Mouse (Mus musculus) CH12.LX (cell line): ENCODE measurements around the gene Col4a1. TPM values are rescaled to one million over a fixed set of nuclear protein-coding genes. Genes with fewer than 3 reads are reported as not detected.

Source experiments
- DNase-seq: peaks from one replicate; pipeline ENCODE4 v3.0.0-alpha.2; 2013; ENCODE audit errors: extremely low read depth
- H3K27ac ChIP-seq: 2 replicates; pipeline ENCODE4 v1.5.1; 2012; ENCODE audit warnings: low read depth, mild to moderate bottlenecking, control low read depth, moderate library complexity; ENCODE audit not compliant: insufficient read depth
- H3K27me3 ChIP-seq: replicated peaks from 2 replicates; pipeline ENCODE3; 2012; ENCODE audit warnings: inconsistent platforms
- H3K36me3 ChIP-seq, 2 experiments: replicated peaks in 1 of 2; 2 replicates each; pipeline versions ENCODE3 to v1.6.1; 2012; ENCODE audit warnings: inconsistent platforms in 1 of 2, low read length in 1 of 2, mild to moderate bottlenecking in 1 of 2, mixed read lengths in 1 of 2, moderate library complexity in 1 of 2; ENCODE audit not compliant: control insufficient read depth in 1 of 2, insufficient read depth in 1 of 2
- H3K4me1 ChIP-seq, 2 experiments: 2 replicates each; pipeline ENCODE4 v1.6.1; 2012; ENCODE audit warnings: inconsistent platforms in 1 of 2, moderate library complexity in 1 of 2; ENCODE audit not compliant: insufficient read depth in 2 of 2, control insufficient read depth in 1 of 2
- H3K4me2 ChIP-seq: 2 replicates; pipeline ENCODE4 v1.6.1; 2012; ENCODE audit warnings: low read depth, mild to moderate bottlenecking, control low read depth; ENCODE audit not compliant: poor library complexity, insufficient read depth, severe bottlenecking
- H3K4me3 ChIP-seq, 3 experiments: fragments of 150-350 bp in 1 of 3; sonication (generic) in 1 of 3; replicated peaks in 1 of 3; 2 replicates each; pipeline versions ENCODE3 to v1.5.1; 2011 to 2012; ENCODE audit warnings: low read depth in 2 of 3, low read length in 2 of 3, mild to moderate bottlenecking in 2 of 3, moderate library complexity in 2 of 3, control low read depth in 1 of 3, improper control_type of control experiment in 1 of 3, inconsistent platforms in 1 of 3, mixed read lengths in 1 of 3; ENCODE audit not compliant: poor library complexity in 1 of 3
- H3K79me2 ChIP-seq: replicated peaks from 2 replicates; pipeline ENCODE4 v1.6.1; 2012; ENCODE audit warnings: mild to moderate bottlenecking, moderate library complexity; ENCODE audit not compliant: control insufficient read depth, poor library complexity, insufficient read depth, severe bottlenecking; ENCODE audit errors: extremely low read depth
- H3K9ac ChIP-seq: 2 replicates; pipeline ENCODE4 v1.6.1; 2012; ENCODE audit warnings: low read depth, mild to moderate bottlenecking, control low read depth, moderate library complexity; ENCODE audit not compliant: insufficient read depth
- H3K9me3 ChIP-seq: replicated peaks from 2 replicates; pipeline ENCODE3; 2012; ENCODE audit warnings: low read length, inconsistent platforms, mixed read lengths
- BHLHE40 ChIP-seq: IDR thresholded peaks from 2 replicates; pipeline ENCODE4 v1.6.1; 2011; ENCODE audit warnings: mild to moderate bottlenecking, low read depth, low read length, improper control_type of control experiment
- CHD2 ChIP-seq: IDR thresholded peaks from 2 replicates; pipeline ENCODE4 v1.6.1; 2011; ENCODE audit warnings: low read length, improper control_type of control experiment
- CTCF ChIP-seq, 2 experiments: IDR thresholded peaks in 1 of 2; conservative IDR thresholded peaks in 1 of 2; 2 replicates each; pipeline ENCODE4 v1.5.1; 2011 to 2012; ENCODE audit warnings: low read depth in 2 of 2, low read length in 2 of 2, improper control_type of control experiment in 1 of 2, inconsistent platforms in 1 of 2, mild to moderate bottlenecking in 1 of 2, moderate library complexity in 1 of 2
- ELF1 ChIP-seq: IDR thresholded peaks from 2 replicates; pipeline ENCODE4 v1.6.1; 2014; ENCODE audit warnings: low read depth, mild to moderate bottlenecking, inconsistent platforms, low read length, improper control_type of control experiment
- HCFC1 ChIP-seq: IDR thresholded peaks from 2 replicates; pipeline ENCODE4 v1.6.1; 2012; ENCODE audit warnings: low read depth, mild to moderate bottlenecking, inconsistent platforms, low read length, improper control_type of control experiment
- IRF4 ChIP-seq: IDR thresholded peaks from 2 replicates; pipeline ENCODE4 v1.6.1; 2014; ENCODE audit warnings: low read depth, mild to moderate bottlenecking, inconsistent platforms, low read length, improper control_type of control experiment
- JUND ChIP-seq: conservative IDR thresholded peaks from 2 replicates; pipeline ENCODE4 v1.6.1; 2011; ENCODE audit warnings: low read depth, low read length, improper control_type of control experiment
- KAT2A ChIP-seq: IDR thresholded peaks from 2 replicates; pipeline ENCODE4 v1.6.1; 2012; ENCODE audit warnings: low read length, improper control_type of control experiment, inconsistent platforms; ENCODE audit not compliant: insufficient replicate concordance
- MAZ ChIP-seq: IDR thresholded peaks from 2 replicates; pipeline ENCODE4 v1.6.1; 2012; ENCODE audit warnings: low read depth, mild to moderate bottlenecking, inconsistent platforms, low read length, improper control_type of control experiment, moderate library complexity
- NRF1 ChIP-seq: IDR thresholded peaks from 2 replicates; pipeline ENCODE4 v1.6.1; 2014; ENCODE audit warnings: low read depth, mild to moderate bottlenecking, inconsistent platforms, low read length, improper control_type of control experiment, moderate library complexity
- PAX5 ChIP-seq: IDR thresholded peaks from 2 replicates; pipeline ENCODE4 v1.6.1; 2012; ENCODE audit warnings: low read length, inconsistent platforms, mixed read lengths
- POLR2AphosphoS2 ChIP-seq: IDR thresholded peaks from 2 replicates; pipeline ENCODE4 v1.6.1; 2011; ENCODE audit warnings: low read depth, low read length, improper control_type of control experiment
- SMC3 ChIP-seq: IDR thresholded peaks from 2 replicates; pipeline ENCODE4 v1.6.1; 2011; ENCODE audit warnings: low read depth, low read length, improper control_type of control experiment
- TBP ChIP-seq: conservative IDR thresholded peaks from 2 replicates; pipeline ENCODE4 v1.6.1; 2011; ENCODE audit warnings: low read depth, low read length, improper control_type of control experiment
- UBTF ChIP-seq: IDR thresholded peaks from 2 replicates; pipeline ENCODE4 v1.6.1; 2012; ENCODE audit warnings: low read depth, mild to moderate bottlenecking, inconsistent platforms, low read length, improper control_type of control experiment, moderate library complexity
- USF2 ChIP-seq: conservative IDR thresholded peaks from 2 replicates; pipeline ENCODE4 v1.6.1; 2011; ENCODE audit warnings: low read depth, low read length, improper control_type of control experiment
- dilution Hi-C: fragments of 300-500 bp; cut with MboI; formaldehyde crosslinking; loops from 2 replicates; pipeline ENCODE4 v1.14.3; 2020; ENCODE audit warnings: low sequenced_read_pairs; ENCODE audit not compliant: extremely low pct_unique_long_range_greater_than_20kb, extremely low pct_ligation_motif_present
- in situ Hi-C: fragments of 300-500 bp; cut with MboI; formaldehyde crosslinking; loops from 3 replicates; pipeline ENCODE4 v1.14.3; 2019; ENCODE audit warnings: low sequenced_read_pairs, low pct_ligation_motif_present, low pct_unique_long_range_greater_than_20kb, mixed read lengths
- polyA plus RNA-seq: library from polyadenylated mRNA; unstranded; fragments of >175 nt; gene quantifications from 2 replicates; pipeline ENCODE4 v1.2.1, GENCODE M21; 2012; ENCODE audit warnings: low read depth; ENCODE audit not compliant: insufficient read length
- total RNA-seq, 2 experiments: library from RNA; depleted of rRNA; stranded (reverse); fragments of 300-350 nt in 1 of 2; fragments of >200 nt in 1 of 2; gene quantifications; 2 replicates each; pipeline ENCODE4 v1.2.3; 2012 to 2014

The Col4a1 gene
- total and polyA plus RNA-seq, 3 experiments, result 0.04 to 0.27 (median 0.13) TPM

GRCm38 (mm10) chr8:11250149-11250548, 62.5 kb downstream of the Col4a1 start:
- TF ChIP-seq NRF1 (no peak), IRF4 (no peak), ELF1 (no peak), CTCF (conservative IDR thresholded peaks at IDR 0.05 in 1 of 2, IDR thresholded peaks at IDR 0.05 in 1 of 2; ENCODE audit: low read depth in 2 of 2, low read length in 2 of 2) (no peak), PAX5 (no peak), CHD2 (no peak), HCFC1 (no peak)
- Histone ChIP-seq H3K79me2 (no peaks in the 10 kb centered on the region), H3K4me1 (no peaks in the 10 kb centered on the region), H3K9ac (no peak overlapping the region), H3K27ac (no peak overlapping the region), H3K36me3 (no peaks in the 10 kb centered on the region), H3K4me2 (no peak overlapping the region), H3K9me3 (peaks cover 6% of the 10 kb centered on the region), H3K27me3 (peaks cover 81% of the 10 kb centered on the region), H3K4me3 (no peak overlapping the region)
- in situ Hi-C loops, result loop anchor here (5.0 kb wide), 1 partner anchor 147 kb away; no protein-coding TSS in a partner anchor
- DNase-seq, result no peak
- dilution Hi-C loops, result no loop called here

- no peak for TF ChIP-seq MAZ
- TF ChIP-seq UBTF, result no peak
- no peak for TF ChIP-seq USF2
- TF ChIP-seq IRF4, result no peak
- no peak for TF ChIP-seq SMC3
- no peak for TF ChIP-seq TBP
- TF ChIP-seq KAT2A, result no peak
- no peak for TF ChIP-seq POLR2AphosphoS2
- H3K4me1 ChIP-seq, result no peaks in the 10 kb centered on the region
Observed at GRCm38 (mm10) chr8:11249541-11250058, 63.0 kb downstream of the Col4a1 start.

GRCm38 (mm10) chr8:11248712-11249111, 63.9 kb downstream of the Col4a1 start:
- Histone ChIP-seq H3K4me1 (no peaks in the 10 kb centered on the region), H3K27me3 (peaks cover 87% of the 10 kb centered on the region), H3K36me3 (no peaks in the 10 kb centered on the region), H3K9ac (no peak overlapping the region), H3K27ac (no peak overlapping the region), H3K79me2 (no peaks in the 10 kb centered on the region), H3K4me2 (no peak overlapping the region), H3K4me3 (no peak overlapping the region), H3K9me3 (peaks cover 6% of the 10 kb centered on the region)
- dilution Hi-C loops, result no loop called here
- DNase-seq, result no peak
- in situ Hi-C loops, result no loop called here
- TF ChIP-seq BHLHE40 (0 out of 2 replicates have a peak, but pooled peaks have one; percentile 4), JUND (no peak)

More at GRCm38 (mm10) chr8:11249541-11250058, 63.0 kb downstream of the Col4a1 start:
- H3K27ac ChIP-seq, result no peak overlapping the region
- H3K79me2 ChIP-seq, result no peaks in the 10 kb centered on the region
- DNase-seq, result no peak
- H3K4me2 ChIP-seq, result no peak overlapping the region
- dilution Hi-C loops (no loop called here), in situ Hi-C loops (loop anchor here (5.0 kb wide), 1 partner anchor 148 kb away; no protein-coding TSS in a partner anchor)
- H3K27me3 ChIP-seq, result peaks cover 82% of the 10 kb centered on the region
- H3K9me3 ChIP-seq, result peaks cover 6% of the 10 kb centered on the region
- no peak overlapping the region for H3K9ac ChIP-seq
- H3K4me3 ChIP-seq, result no peak overlapping the region
- no peaks in the 10 kb centered on the region for H3K36me3 ChIP-seq
